ENCODE assay signal across 9 mouse cellular contexts in the genomic region with DNA sequence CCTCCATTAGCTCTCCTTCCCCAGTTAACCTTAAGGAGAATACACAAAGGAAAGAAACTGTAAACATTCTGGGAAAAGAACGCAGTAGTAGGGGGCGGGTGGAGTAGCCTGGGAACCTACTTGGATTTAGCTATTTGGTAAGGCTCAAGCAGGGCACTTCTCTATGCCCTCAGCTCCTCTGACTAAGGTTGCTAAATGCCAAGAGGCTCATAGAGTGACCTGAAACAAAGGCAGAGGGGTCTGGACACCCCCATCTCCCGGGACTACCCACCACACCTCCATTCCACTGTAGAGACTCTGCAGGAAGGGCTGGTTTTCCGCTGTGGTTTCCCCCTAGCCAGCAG.
A peak's percentile ranks its signal among the peaks of the same experiment; 100 is the strongest.
DNase-seq lines count a peak whose midpoint lies in the region; ATAC-seq and TF ChIP-seq lines count a peak whose summit lies in the region.
"Had no signal": no experiment of that assay in that cellular context is flagged by ENCODE, and none has a peak within 500 bp of the region (broad histone marks: within the 10 kb centered on the region; RNA-seq: fewer than 3 reads in every experiment).

No protein-coding gene starts in this region.

- no peak for TF ChIP-seq CTCF in lung, embryonic 14.5 days (IDR thresholded peaks at IDR 0.05; ENCODE audit: low read depth)

- H3K9ac ChIP-seq in lung, embryonic 14.5 days: no peak overlapping the region
- H3K9ac ChIP-seq in forebrain, embryonic 15.5 days (replicated peaks): no peak overlapping the region
- H3K9ac ChIP-seq in limb, embryonic 12.5 days (replicated peaks): no peak overlapping the region
- H3K9ac ChIP-seq in stomach, embryonic 15.5 days: no peak overlapping the region
- H3K9ac ChIP-seq: liver, postnatal 0 days had no signal

- H3K4me1 ChIP-seq in lung, embryonic 14.5 days (ENCODE audit: insufficient read depth): no peaks in the 10 kb centered on the region
- H3K4me1 ChIP-seq in forebrain, embryonic 15.5 days: peaks cover 19% of the 10 kb centered on the region
- H3K4me1 ChIP-seq in limb, embryonic 12.5 days (replicated peaks): peaks cover 11% of the 10 kb centered on the region
- H3K4me1 ChIP-seq in stomach, embryonic 15.5 days: no peaks in the 10 kb centered on the region

- no peak for DNase-seq in lung, embryonic 14.5 days
- no peak for DNase-seq in lung, postnatal 10 days
- DNase-seq in urinary bladder, postnatal 25 days (ENCODE audit: low spot score): no peak
- DNase-seq in frontal cortex, postnatal 10 days (ENCODE audit: low spot score in 2 of 2): no peak

- H3K4me2 ChIP-seq in lung, embryonic 14.5 days: peak overlapping the region; percentile 64; the same call in 1 of the 2 replicates
- H3K4me2 ChIP-seq in forebrain, embryonic 15.5 days (replicated peaks): peak overlapping the region; percentile 49; the same call in 1 of the 2 replicates
- peak overlapping the region; percentile 47; the same call in 1 of the 2 replicates for H3K4me2 ChIP-seq in limb, embryonic 12.5 days
- peak overlapping the region; percentile 53; the same call in 1 of the 2 replicates for H3K4me2 ChIP-seq in stomach, embryonic 15.5 days

- H3K36me3 ChIP-seq in lung, embryonic 14.5 days (ENCODE audit: insufficient read depth): no peaks in the 10 kb centered on the region
- H3K36me3 ChIP-seq in forebrain, embryonic 15.5 days: no peaks in the 10 kb centered on the region
- no peaks in the 10 kb centered on the region for H3K36me3 ChIP-seq in limb, embryonic 12.5 days
- H3K36me3 ChIP-seq in stomach, embryonic 15.5 days: no peaks in the 10 kb centered on the region

- H3K27ac ChIP-seq in lung, embryonic 14.5 days (ENCODE audit: low read depth): no peak overlapping the region
- H3K27ac ChIP-seq in forebrain, embryonic 15.5 days (replicated peaks): no peak overlapping the region
- no peak overlapping the region for H3K27ac ChIP-seq in limb, embryonic 12.5 days
- no peak overlapping the region for H3K27ac ChIP-seq in stomach, embryonic 15.5 days
- H3K27ac ChIP-seq: gastrocnemius, adult 2 months had no signal

- WGBS in lung, embryonic 14.5 days: 44% methylated on average over 4 of the region's 4 CpGs
- 50% methylated on average over 4 of the region's 4 CpGs for WGBS in forebrain, embryonic 15.5 days
- WGBS in limb, embryonic 12.5 days: 46% methylated on average over 4 of the region's 4 CpGs
- WGBS in stomach, embryonic 15.5 days: 37% methylated on average over 4 of the region's 4 CpGs

- peak; percentile 43; the same call in 1 of the 2 replicates for ATAC-seq in lung, embryonic 14.5 days (ENCODE audit: insufficient read depth)
- peak; percentile 65 for ATAC-seq in forebrain, embryonic 15.5 days (replicated peaks)
- ATAC-seq in limb, embryonic 12.5 days (ENCODE audit: insufficient number of reproducible peaks, insufficient read depth, low FRiP score, low TSS enrichment, low read depth): no peak
- 0 out of 2 replicates have a peak, but pooled peaks have one; percentile 21 for ATAC-seq in stomach, embryonic 15.5 days (ENCODE audit: insufficient read depth, low FRiP score, low read depth)

- H3K27me3 ChIP-seq in lung, embryonic 14.5 days (ENCODE audit: insufficient read depth, low read length): no peaks in the 10 kb centered on the region
- H3K27me3 ChIP-seq in forebrain, embryonic 15.5 days: no peaks in the 10 kb centered on the region
- no peaks in the 10 kb centered on the region for H3K27me3 ChIP-seq in limb, embryonic 12.5 days
- H3K27me3 ChIP-seq in stomach, embryonic 15.5 days (replicated peaks): no peaks in the 10 kb centered on the region

- no peaks in the 10 kb centered on the region for H3K9me3 ChIP-seq in lung, embryonic 14.5 days (ENCODE audit: low read depth, low read length)
- no peaks in the 10 kb centered on the region for H3K9me3 ChIP-seq in forebrain, embryonic 15.5 days
- H3K9me3 ChIP-seq in limb, embryonic 12.5 days: no peaks in the 10 kb centered on the region
- H3K9me3 ChIP-seq in stomach, embryonic 15.5 days: no peaks in the 10 kb centered on the region

- no peak overlapping the region for H3K4me3 ChIP-seq in lung, embryonic 14.5 days (ENCODE audit: low read depth, low read length)
- H3K4me3 ChIP-seq in forebrain, embryonic 15.5 days: no peak overlapping the region
- H3K4me3 ChIP-seq in limb, embryonic 12.5 days (replicated peaks): no peak overlapping the region
- H3K4me3 ChIP-seq in stomach, embryonic 15.5 days (replicated peaks): no peak overlapping the region
